Mouse (Mus musculus): ENCODE results near the gene 2310061I04Rik. TPM values are rescaled to one million over a fixed set of nuclear protein-coding genes. Genes with fewer than 3 reads are reported as not detected.

2310061I04Rik gene
- polyA plus RNA-seq, 1 experiment from 2014 or later = 32.3 TPM

DNA sequence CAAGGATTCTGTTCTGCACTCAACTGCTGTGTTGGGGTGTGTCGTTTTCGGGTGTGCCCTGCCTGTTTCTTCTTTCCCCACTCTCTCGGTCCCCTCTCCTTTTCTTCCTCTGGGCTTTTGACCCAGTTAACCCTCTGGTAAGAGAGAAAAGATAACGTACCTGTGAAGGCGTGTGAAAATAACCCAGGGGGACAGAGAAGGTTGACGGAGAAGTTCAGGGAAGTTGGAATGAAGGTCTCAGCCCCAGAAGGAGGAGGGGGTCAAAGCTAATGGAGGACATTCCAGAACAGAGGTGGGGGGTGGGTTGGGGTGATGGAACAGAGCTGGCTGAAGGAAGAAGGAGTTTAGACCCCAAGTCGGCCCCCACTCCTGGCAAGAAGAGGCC lies 28.3 kb downstream of the 2310061I04Rik start:
- Histone ChIP-seq H3K27me3 (replicated peaks; ENCODE audit: control insufficient read depth, insufficient read depth, low read length) (no peaks in the 10 kb centered on the region), H3K27ac (ENCODE audit: low read depth, low read length) (peak overlapping the region; percentile 66), H3K4me1 (replicated peaks; ENCODE audit: control insufficient read depth, insufficient read depth, low read length) (no peaks in the 10 kb centered on the region), H3K4me3 (ENCODE audit: low read depth, low read length) (peak overlapping the region; percentile 61), H3K36me3 (ENCODE audit: control insufficient read depth, insufficient read depth) (no peaks in the 10 kb centered on the region), H3K4me2 (replicated peaks; ENCODE audit: low read depth) (peak overlapping the region; percentile 92), H3K9ac (ENCODE audit: low read depth, low read length) (peak overlapping the region; percentile 46), H3K9me3 (ENCODE audit: control insufficient read depth) (no peaks in the 10 kb centered on the region)
- 10% methylated on average over 7 of the region's 7 CpGs for WGBS
- TF ChIP-seq CTCF (IDR thresholded peaks at IDR 0.05; ENCODE audit: low read depth) = no peak
- ATAC-seq = no peak

DNA sequence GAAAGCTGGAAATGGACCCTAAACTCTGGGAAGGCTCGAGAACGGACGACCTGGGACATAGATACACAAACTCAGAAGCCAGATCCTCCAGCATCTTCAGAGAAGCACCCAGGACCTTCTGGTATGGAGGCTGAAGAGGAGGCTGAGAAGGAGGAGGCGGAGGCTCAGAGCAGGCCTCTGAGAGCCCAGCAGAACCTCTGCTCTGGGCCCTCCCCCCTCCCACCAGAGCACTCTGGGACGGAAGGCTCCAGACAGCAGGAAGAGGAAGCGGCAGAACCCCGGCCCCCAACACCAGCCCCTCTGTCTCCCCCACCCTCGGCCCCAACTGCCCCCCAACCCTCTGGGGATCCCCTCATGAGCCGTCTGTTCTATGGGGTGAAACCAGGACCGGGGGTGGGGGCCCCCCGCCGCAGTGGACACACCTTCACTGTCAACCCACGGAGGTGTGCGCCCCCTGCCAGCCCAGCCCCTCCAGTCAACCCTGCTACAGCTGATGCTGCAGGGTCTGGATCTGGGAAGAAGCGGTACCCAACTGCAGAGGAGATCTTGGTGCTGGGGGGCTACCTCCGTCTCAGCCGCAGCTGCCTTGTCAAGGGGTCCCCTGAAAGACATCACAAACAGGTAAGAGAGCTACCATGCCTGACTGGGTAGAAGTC lies 28.9 kb downstream of the 2310061I04Rik start:
- peak; percentile 16; the same call in 1 of the 2 replicates for TF ChIP-seq CTCF (IDR thresholded peaks at IDR 0.05; ENCODE audit: low read depth)
- Histone ChIP-seq H3K27me3 (replicated peaks; ENCODE audit: control insufficient read depth, insufficient read depth, low read length) (no peaks in the 10 kb centered on the region), H3K4me3 (ENCODE audit: low read depth, low read length) (peak overlapping the region; percentile 61), H3K36me3 (ENCODE audit: control insufficient read depth, insufficient read depth) (no peaks in the 10 kb centered on the region), H3K4me1 (replicated peaks; ENCODE audit: control insufficient read depth, insufficient read depth, low read length) (no peaks in the 10 kb centered on the region), H3K9me3 (ENCODE audit: control insufficient read depth) (no peaks in the 10 kb centered on the region), H3K4me2 (replicated peaks; ENCODE audit: low read depth) (peak overlapping the region; percentile 92), H3K9ac (ENCODE audit: low read depth, low read length) (peak overlapping the region; percentile 46), H3K27ac (ENCODE audit: low read depth, low read length) (peak overlapping the region; percentile 87)
- no peak for ATAC-seq
- 35% methylated on average over 16 of the region's 17 CpGs for WGBS

GRCm38 (mm10) chr17:35866911-35867890 lies 30.0 kb downstream of the 2310061I04Rik start:
- no peak for ATAC-seq
- no peaks in the 10 kb centered on the region for H3K4me1 ChIP-seq (replicated peaks; ENCODE audit: control insufficient read depth, insufficient read depth, low read length)
- WGBS = 20% methylated on average over 26 of the region's 26 CpGs
- H3K36me3 ChIP-seq (ENCODE audit: control insufficient read depth, insufficient read depth) = no peaks in the 10 kb centered on the region
- peak overlapping the region; percentile 55 for H3K9ac ChIP-seq (ENCODE audit: low read depth, low read length)
- H3K27ac ChIP-seq (ENCODE audit: low read depth, low read length) = peak overlapping the region; percentile 87
- no peaks in the 10 kb centered on the region for H3K9me3 ChIP-seq (ENCODE audit: control insufficient read depth)
- peak overlapping the region; percentile 92 for H3K4me2 ChIP-seq (replicated peaks; ENCODE audit: low read depth)
- H3K4me3 ChIP-seq (ENCODE audit: low read depth, low read length) = peak overlapping the region; percentile 61
- TF ChIP-seq CTCF (IDR thresholded peaks at IDR 0.05; ENCODE audit: low read depth) = peak; percentile 58
- H3K27me3 ChIP-seq (replicated peaks; ENCODE audit: control insufficient read depth, insufficient read depth, low read length) = no peaks in the 10 kb centered on the region

DNA sequence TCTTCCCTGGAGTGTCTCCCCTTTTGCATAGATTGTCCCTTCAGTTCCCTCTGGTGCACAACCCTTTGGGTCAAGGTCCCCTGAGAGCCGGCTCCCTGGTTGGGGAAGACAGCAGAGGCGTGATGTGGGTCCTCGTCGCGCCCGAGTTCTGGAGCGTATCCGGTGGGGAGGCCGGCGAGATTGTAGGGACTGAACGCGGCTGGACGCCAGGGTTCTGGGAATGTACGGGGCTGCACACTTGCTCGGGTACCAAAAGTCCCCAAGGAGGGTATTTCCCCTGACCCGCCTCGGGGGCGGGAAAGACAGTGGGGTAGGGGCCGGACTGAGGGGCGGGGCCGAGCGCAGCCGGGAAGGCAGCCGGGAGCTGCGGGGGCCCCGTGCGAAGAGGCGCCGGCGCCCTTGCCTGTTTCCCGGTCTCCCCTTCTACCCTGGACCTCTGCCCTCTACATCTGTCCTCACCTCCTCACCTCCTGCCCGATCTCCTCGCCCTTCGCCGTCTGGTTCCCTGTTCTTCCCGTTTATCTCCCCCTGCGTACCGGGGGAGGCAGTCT lies 30.9 kb downstream of the 2310061I04Rik start:
- H3K4me1 ChIP-seq (replicated peaks; ENCODE audit: control insufficient read depth, insufficient read depth, low read length) = no peaks in the 10 kb centered on the region
- peak overlapping the region; percentile 87 for H3K27ac ChIP-seq (ENCODE audit: low read depth, low read length)
- TF ChIP-seq CTCF (IDR thresholded peaks at IDR 0.05; ENCODE audit: low read depth) = no peak
- WGBS = under 1% methylated on average over 38 of the region's 38 CpGs
- no peaks in the 10 kb centered on the region for H3K9me3 ChIP-seq (ENCODE audit: control insufficient read depth)
- peak overlapping the region; percentile 61 for H3K4me3 ChIP-seq (ENCODE audit: low read depth, low read length)
- 0 out of 2 replicates have a peak, but pooled peaks have one; percentile 4 for ATAC-seq
- no peaks in the 10 kb centered on the region for H3K27me3 ChIP-seq (replicated peaks; ENCODE audit: control insufficient read depth, insufficient read depth, low read length)
- peak overlapping the region; percentile 55 for H3K9ac ChIP-seq (ENCODE audit: low read depth, low read length)
- H3K36me3 ChIP-seq (ENCODE audit: control insufficient read depth, insufficient read depth) = no peaks in the 10 kb centered on the region
- H3K4me2 ChIP-seq (replicated peaks; ENCODE audit: low read depth) = peak overlapping the region; percentile 92

DNA sequence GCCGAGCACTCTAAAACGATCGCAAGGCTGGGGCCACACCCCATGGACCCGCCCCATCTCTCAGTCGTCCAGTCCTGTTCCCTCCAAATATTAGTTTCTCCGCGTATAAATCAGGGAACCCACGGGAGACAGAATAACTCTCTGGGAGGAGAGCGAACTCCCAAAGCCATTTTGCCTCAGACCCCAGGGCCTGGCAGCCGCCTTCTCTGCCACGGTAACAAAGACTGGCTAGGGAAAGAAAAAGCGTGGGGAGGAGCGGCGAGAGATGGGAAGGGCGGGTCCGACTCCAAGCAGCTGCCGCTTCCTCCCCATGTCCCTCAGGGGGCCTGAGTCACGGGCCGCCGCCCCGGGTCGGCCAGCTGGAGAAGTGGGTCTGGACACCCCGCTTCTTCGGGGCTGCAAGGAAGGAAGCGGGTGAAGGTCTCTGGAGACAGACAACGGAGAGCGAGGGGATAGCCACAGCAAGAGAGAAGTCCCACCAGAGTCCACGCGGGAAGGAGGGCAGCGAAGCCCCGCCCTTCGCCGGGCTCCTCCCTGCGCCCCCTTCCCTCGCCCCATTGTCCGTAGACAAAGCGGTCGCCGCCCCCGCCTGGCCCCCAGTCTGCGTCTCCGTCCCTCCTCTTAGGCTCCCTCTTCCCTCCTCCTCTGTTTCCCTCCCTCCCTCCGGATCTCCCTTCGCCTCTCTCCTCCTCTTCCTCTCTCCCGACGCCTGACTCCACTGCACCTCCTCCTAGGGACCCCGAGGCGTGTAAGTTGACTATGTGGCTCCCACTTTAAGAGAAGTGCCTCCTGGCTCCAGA lies 31.6 kb downstream of the 2310061I04Rik start, which contains the start of gene Ppp1r18:
Gene Ppp1r18, plus strand, starts transcription at position 113 of the 800 bp plus-strand sequence.
- TF ChIP-seq CTCF (IDR thresholded peaks at IDR 0.05; ENCODE audit: low read depth) = no peak
- no peaks in the 10 kb centered on the region for H3K36me3 ChIP-seq (ENCODE audit: control insufficient read depth, insufficient read depth)
- no peaks in the 10 kb centered on the region for H3K4me1 ChIP-seq (replicated peaks; ENCODE audit: control insufficient read depth, insufficient read depth, low read length)
- peak within 1 kb of the TSS; percentile 92 for H3K4me2 ChIP-seq (replicated peaks; ENCODE audit: low read depth)
- H3K9ac ChIP-seq (ENCODE audit: low read depth, low read length) = peak within 1 kb of the TSS; percentile 55
- peak; percentile 15; the same call in 1 of the 2 replicates for ATAC-seq
- no peaks in the 10 kb centered on the region for H3K27me3 ChIP-seq (replicated peaks; ENCODE audit: control insufficient read depth, insufficient read depth, low read length)
- peak within 1 kb of the TSS; percentile 61 for H3K4me3 ChIP-seq (ENCODE audit: low read depth, low read length)
- no peaks in the 10 kb centered on the region for H3K9me3 ChIP-seq (ENCODE audit: control insufficient read depth)
- H3K27ac ChIP-seq (ENCODE audit: low read depth, low read length) = peak within 1 kb of the TSS; percentile 87
- WGBS = 1% methylated on average over 47 of the region's 48 CpGs

Data from intestine, postnatal 0 days (tissue).